Mouse (Mus musculus) heart, embryonic 11.5 days (tissue): ENCODE results near the gene Sun2. TPM values are rescaled to one million over a fixed set of nuclear protein-coding genes. Genes with fewer than 3 reads are reported as not detected.
A peak's percentile ranks its signal among the peaks of the same experiment; 100 is the strongest.

Source experiments
- ATAC-seq: fragments of 200-750 bp; cut with Nextera tagmentation; replicated peaks from 2 replicates; pipeline ENCODE4 v1.8.0; 2017; ENCODE audit warnings: moderate library complexity; ENCODE audit not compliant: insufficient number of reproducible peaks, low FRiP score, low TSS enrichment
- H3K27ac ChIP-seq: fragments of 300-500 bp; sonication (generic); 2 replicates; pipeline ENCODE4 v1.5.1; 2014; ENCODE audit warnings: mild to moderate bottlenecking, low read depth, low read length
- H3K27me3 ChIP-seq: fragments of 300-500 bp; sonication (generic); 2 replicates; pipeline ENCODE4 v1.6.1; 2014; ENCODE audit warnings: mild to moderate bottlenecking, low read length, mixed read lengths; ENCODE audit not compliant: control insufficient read depth, insufficient read depth
- H3K36me3 ChIP-seq: fragments of 300-500 bp; sonication (generic); 2 replicates; pipeline ENCODE4 v1.6.1; 2014; ENCODE audit warnings: mild to moderate bottlenecking, low read length, moderate library complexity, mixed read lengths; ENCODE audit not compliant: control insufficient read depth, insufficient read depth
- H3K4me1 ChIP-seq: fragments of 300-500 bp; sonication (generic); 2 replicates; pipeline ENCODE4 v1.6.1; 2014; ENCODE audit warnings: low read length; ENCODE audit not compliant: control insufficient read depth, insufficient read depth
- H3K4me2 ChIP-seq: fragments of 300-500 bp; sonication (generic); 2 replicates; pipeline ENCODE4 v1.6.1; 2014; ENCODE audit warnings: mild to moderate bottlenecking, moderate library complexity
- H3K4me3 ChIP-seq: fragments of 300-500 bp; sonication (generic); 2 replicates; pipeline ENCODE4 v1.5.1; 2014; ENCODE audit warnings: low read depth, low read length
- H3K9ac ChIP-seq: fragments of 300-500 bp; sonication (generic); 2 replicates; pipeline ENCODE4 v1.6.1; 2014; ENCODE audit warnings: mild to moderate bottlenecking, low read depth, low read length, moderate library complexity
- H3K9me3 ChIP-seq: fragments of 300-500 bp; sonication (generic); replicated peaks from 2 replicates; pipeline ENCODE4 v1.6.1; 2016; ENCODE audit warnings: low read length; ENCODE audit not compliant: control insufficient read depth
- WGBS: fragments of 180-500 bp; shearing (Covaris S2); extraction: QIAGEN DNeasy Blood & Tissue Kit; methylation state at CpG from one replicate; pipeline ENCODE4 v1.1.7; 2014; ENCODE audit not compliant: insufficient replicate concordance; 5-methylcytosine and 5-hydroxymethylcytosine counted together
- polyA plus RNA-seq: library from polyadenylated mRNA; unstranded; fragments of >200 nt; fragmentation: Nextera tagmentation; extraction: Ambion mirVana; gene quantifications from 2 replicates; pipeline ENCODE4 v1.2.1, GENCODE M21; 2014

Gene Sun2
- 3.7 and 4.9 TPM in 2 replicates for polyA plus RNA-seq

DNA sequence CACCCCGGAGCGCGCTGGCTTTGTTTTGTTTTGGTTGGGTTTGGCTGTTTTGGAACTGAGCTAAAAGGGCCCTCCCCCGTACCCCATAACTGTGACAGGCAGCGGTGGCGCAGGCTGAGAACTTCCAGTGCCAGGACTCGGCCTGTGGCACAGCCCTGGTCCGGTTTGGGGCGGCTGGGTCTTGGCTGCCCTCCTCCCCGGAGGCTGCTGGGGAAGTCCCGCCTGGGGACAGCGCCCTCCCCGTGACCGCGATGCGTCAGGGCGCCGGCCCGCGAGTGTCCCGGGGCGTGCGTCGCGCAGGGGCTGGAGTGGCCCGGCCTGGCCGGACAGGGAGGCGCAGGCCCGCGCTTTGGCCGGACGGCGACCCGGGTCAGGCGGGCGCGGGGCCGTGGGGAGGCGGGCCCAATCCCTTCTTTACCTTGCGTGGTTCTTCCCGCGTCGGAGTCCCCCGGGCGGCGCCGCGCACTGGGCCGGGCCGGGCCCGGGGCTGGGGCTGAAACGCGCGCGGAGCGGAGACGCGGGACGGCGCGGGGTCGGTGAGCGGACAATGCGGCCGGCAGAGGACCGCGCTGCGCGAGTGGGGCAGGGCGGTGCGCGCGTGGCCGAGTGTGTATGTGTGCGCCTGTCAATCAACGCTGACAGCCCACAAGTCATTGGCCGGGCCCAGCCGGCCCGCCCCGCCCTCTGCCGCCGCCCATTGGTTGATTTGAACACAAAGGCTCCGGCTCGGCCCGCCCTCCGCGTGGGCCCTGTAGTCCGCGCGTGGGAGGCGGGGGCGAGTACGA is at the start of gene Sun2:
TSS of gene Sun2 (minus strand) at position 616 of the 785 bp plus-strand sequence.
- ATAC-seq = peak; percentile 86
- H3K9ac ChIP-seq = peak within 1 kb of the TSS; percentile 92
- peak within 1 kb of the TSS; percentile 86 for H3K4me2 ChIP-seq
- under 1% methylated on average over 75 of the region's 93 CpGs for WGBS
- peak within 1 kb of the TSS; percentile 96 for H3K4me3 ChIP-seq
- peaks cover 19% of the 10 kb centered on the region for H3K36me3 ChIP-seq
- H3K27ac ChIP-seq = peak within 1 kb of the TSS; percentile 81
- H3K9me3 ChIP-seq = no peaks in the 10 kb centered on the region
- peaks cover 19% of the 10 kb centered on the region for H3K4me1 ChIP-seq
- H3K27me3 ChIP-seq = no peaks in the 10 kb centered on the region

DNA sequence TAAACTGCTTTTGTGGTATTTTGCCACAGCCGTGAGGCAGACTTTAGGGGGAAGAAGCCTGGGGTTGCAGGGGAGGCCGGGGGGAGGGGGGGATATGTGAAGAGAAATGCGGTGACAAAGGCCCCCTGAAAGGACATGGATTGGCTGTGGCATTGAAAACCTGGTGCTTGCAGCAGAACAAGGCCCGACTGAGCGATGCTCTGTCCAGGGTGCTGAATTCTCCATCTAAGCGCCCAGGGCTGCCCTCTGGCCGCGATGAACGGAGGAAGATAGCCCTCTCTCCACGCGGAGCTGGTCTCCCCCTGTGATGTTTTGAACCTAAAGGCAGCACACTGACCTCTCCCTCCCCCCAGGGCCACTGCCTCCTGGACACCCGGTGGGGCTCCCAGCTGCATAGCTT is 49.2 kb upstream of the Sun2 start:
- Histone ChIP-seq H3K9ac (no peak overlapping the region), H3K9me3 (no peaks in the 10 kb centered on the region), H3K27me3 (peaks cover 34% of the 10 kb centered on the region), H3K4me2 (no peak overlapping the region), H3K4me3 (no peak overlapping the region), H3K4me1 (no peaks in the 10 kb centered on the region), H3K27ac (no peak overlapping the region), H3K36me3 (no peaks in the 10 kb centered on the region)
- no peak for ATAC-seq
- WGBS = 1% methylated on average over 12 of the region's 12 CpGs

DNA sequence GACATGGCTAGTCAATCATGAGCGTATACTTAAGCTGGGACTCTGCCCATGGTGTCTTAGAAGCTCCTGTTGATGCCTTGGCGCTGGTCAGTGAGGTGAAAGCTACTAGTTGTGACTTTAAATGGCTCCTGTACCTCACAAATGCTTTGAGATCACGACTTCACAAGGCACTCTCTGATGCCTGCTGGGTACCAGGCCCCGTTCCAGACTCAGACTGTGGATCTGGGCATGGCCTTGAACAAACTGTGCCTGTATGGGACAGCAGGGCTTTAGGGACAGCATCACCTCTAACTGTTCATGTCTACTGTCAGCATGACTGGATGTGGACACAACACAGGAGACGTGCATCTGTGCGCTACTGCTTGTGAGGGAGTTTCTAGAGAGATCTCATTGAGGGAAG is 48.6 kb upstream of the Sun2 start:
- Histone ChIP-seq H3K9me3 (no peaks in the 10 kb centered on the region), H3K4me3 (no peak overlapping the region), H3K36me3 (no peaks in the 10 kb centered on the region), H3K27ac (no peak overlapping the region), H3K27me3 (peaks cover 39% of the 10 kb centered on the region), H3K4me2 (no peak overlapping the region), H3K9ac (no peak overlapping the region), H3K4me1 (no peaks in the 10 kb centered on the region)
- no peak for ATAC-seq
- WGBS = 79% methylated on average over 6 of the region's 6 CpGs

- Histone ChIP-seq H3K4me3 (no peak overlapping the region), H3K4me1 (no peaks in the 10 kb centered on the region), H3K9me3 (no peaks in the 10 kb centered on the region), H3K27ac (no peak overlapping the region), H3K27me3 (peaks cover 34% of the 10 kb centered on the region), H3K9ac (no peak overlapping the region), H3K4me2 (no peak overlapping the region), H3K36me3 (no peaks in the 10 kb centered on the region)
- ATAC-seq = no peak
- 43% methylated on average over 8 of the region's 8 CpGs for WGBS
Measured at GRCm38 (mm10) chr15:79790111-79790510, 47.8 kb upstream of the Sun2 start.

DNA sequence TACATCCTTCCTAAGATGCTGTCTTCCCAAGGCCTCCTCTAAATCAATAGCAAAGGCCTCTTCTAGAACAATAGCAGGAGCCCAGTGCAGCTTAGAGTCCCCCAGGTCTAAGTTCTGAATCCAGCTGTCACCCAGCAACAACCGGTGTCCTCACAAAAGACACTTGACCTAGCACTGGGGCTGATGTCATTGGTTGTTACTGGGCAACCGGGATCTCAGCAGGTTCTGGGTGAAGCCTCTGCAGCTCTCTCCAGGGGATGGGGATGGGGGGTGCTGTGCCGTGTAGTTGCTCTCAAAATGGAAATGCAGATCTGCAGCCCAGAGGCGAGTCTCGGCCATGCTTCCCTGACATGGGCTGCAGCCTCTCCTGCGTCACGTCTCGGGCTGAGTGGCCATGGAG is 45.5 kb upstream of the Sun2 start:
- no peaks in the 10 kb centered on the region for H3K36me3 ChIP-seq
- H3K27me3 ChIP-seq = peaks cover 28% of the 10 kb centered on the region
- H3K9ac ChIP-seq = no peak overlapping the region
- H3K4me2 ChIP-seq = no peak overlapping the region
- 62% methylated on average over 8 of the region's 8 CpGs for WGBS
- H3K4me3 ChIP-seq = no peak overlapping the region
- no peaks in the 10 kb centered on the region for H3K4me1 ChIP-seq
- H3K9me3 ChIP-seq = no peaks in the 10 kb centered on the region
- no peak overlapping the region for H3K27ac ChIP-seq
- ATAC-seq = no peak

DNA sequence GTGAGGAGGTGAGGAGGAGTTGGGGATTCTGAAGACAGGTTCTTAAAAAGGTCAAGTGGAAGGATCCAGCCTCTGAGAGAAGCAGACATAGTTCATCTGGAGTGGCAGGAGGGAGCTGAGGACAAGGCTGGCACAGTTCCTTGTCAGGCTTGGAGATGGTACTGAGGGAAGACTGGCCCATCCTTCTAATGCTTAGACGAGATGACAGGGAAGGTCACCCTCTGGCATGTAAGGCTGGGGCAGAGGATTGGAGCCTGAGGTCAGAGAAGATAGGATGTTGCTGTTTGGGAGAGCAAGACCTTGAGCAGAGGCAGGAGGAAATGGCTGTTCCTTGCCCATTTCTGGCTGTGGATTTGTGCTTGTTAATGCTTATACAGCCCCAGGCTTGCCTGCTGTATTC is 42.7 kb upstream of the Sun2 start:
- Histone ChIP-seq H3K36me3 (no peaks in the 10 kb centered on the region), H3K27ac (no peak overlapping the region), H3K9ac (no peak overlapping the region), H3K9me3 (no peaks in the 10 kb centered on the region), H3K4me2 (no peak overlapping the region), H3K4me3 (no peak overlapping the region), H3K4me1 (no peaks in the 10 kb centered on the region), H3K27me3 (peaks cover 19% of the 10 kb centered on the region)
- no peak for ATAC-seq
- 50% methylated on average over 1 of the region's 1 CpGs for WGBS

- Histone ChIP-seq H3K9ac (no peak within 1 kb of the TSS), H3K9me3 (no peaks in the 10 kb centered on the region), H3K27ac (no peak within 1 kb of the TSS), H3K4me3 (no peak within 1 kb of the TSS), H3K36me3 (no peaks in the 10 kb centered on the region), H3K4me1 (peaks cover 9% of the 10 kb centered on the region; the same call in 1 of the 2 replicates), H3K4me2 (no peak within 1 kb of the TSS), H3K27me3 (no peaks in the 10 kb centered on the region)
- no peak for ATAC-seq
Measured at GRCm38 (mm10) chr15:79777749-79778148, 35.4 kb upstream of the Sun2 start, which contains the start of gene Dnal4. Gene Dnal4 (minus strand): TSS chr15:79777849.

DNA sequence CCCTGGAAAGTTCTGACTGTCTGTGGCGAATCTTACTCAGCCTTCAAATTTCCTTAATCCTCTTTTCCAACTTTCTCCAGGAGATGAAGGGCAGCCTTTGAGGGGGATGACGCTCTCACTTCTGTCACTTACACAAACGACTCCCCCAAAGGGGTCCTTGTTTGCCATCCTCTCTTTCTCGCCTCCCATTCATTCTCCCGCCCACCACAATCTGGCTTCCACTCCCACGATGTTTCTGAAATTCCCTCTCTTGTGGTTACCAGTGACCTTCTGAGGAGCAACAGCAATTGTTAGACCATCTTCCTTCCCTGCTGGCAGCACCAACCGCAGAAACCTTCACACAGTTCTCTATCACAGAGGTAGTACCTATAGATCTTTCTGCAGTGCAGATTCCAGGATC is 33.3 kb upstream of the Sun2 start:
- no peaks in the 10 kb centered on the region for H3K36me3 ChIP-seq
- H3K9ac ChIP-seq = no peak overlapping the region
- WGBS = 51% methylated on average over 7 of the region's 7 CpGs
- no peak overlapping the region for H3K27ac ChIP-seq
- H3K27me3 ChIP-seq = no peaks in the 10 kb centered on the region
- no peak overlapping the region for H3K4me2 ChIP-seq
- no peak for ATAC-seq
- no peak overlapping the region for H3K4me3 ChIP-seq
- H3K4me1 ChIP-seq = peaks cover 15% of the 10 kb centered on the region
- no peaks in the 10 kb centered on the region for H3K9me3 ChIP-seq
